Comparison of ENCODE assay signal across 18 mouse cellular contexts in genomic region chr16:41417363-41417762, GRCm38 (mm10).
DNase-seq lines count a peak whose midpoint lies in the region; ATAC-seq and TF ChIP-seq lines count a peak whose summit lies in the region.
"Had no signal": no experiment of that assay in that cellular context is flagged by ENCODE, and none has a peak within 500 bp of the region (broad histone marks: within the 10 kb centered on the region; RNA-seq: fewer than 3 reads in every experiment).

No protein-coding gene starts in this region.

- no peaks in the 10 kb centered on the region for H3K4me1 ChIP-seq in forebrain, embryonic 14.5 days (ENCODE audit: control insufficient read depth, insufficient read depth, low read length)
- H3K4me1 ChIP-seq in forebrain, embryonic 16.5 days (replicated peaks; ENCODE audit: control insufficient read depth, insufficient read depth, low read length) = no peaks in the 10 kb centered on the region; the same call in 1 of the 2 replicates
- no peaks in the 10 kb centered on the region for H3K4me1 ChIP-seq in cortical plate, adult 2 months (ENCODE audit: control insufficient read depth, insufficient read depth, low read length)
- H3K4me1 ChIP-seq: heart, embryonic 13.5 days; lung, embryonic 15.5 days; neural tube, embryonic 12.5 days; stomach, embryonic 15.5 days had no signal

- no peak overlapping the region for H3K4me3 ChIP-seq in forebrain, embryonic 14.5 days (ENCODE audit: low read depth, low read length)
- no peak overlapping the region for H3K4me3 ChIP-seq in forebrain, embryonic 16.5 days (replicated peaks; ENCODE audit: low read length)
- H3K4me3 ChIP-seq in left cerebral cortex, adult 2 months = no peak overlapping the region
- H3K4me3 ChIP-seq in cortical plate, adult 2 months (ENCODE audit: insufficient read depth, low read length) = no peak overlapping the region
- H3K4me3 ChIP-seq: heart, embryonic 13.5 days; lung, embryonic 15.5 days; neural tube, embryonic 12.5 days; stomach, embryonic 15.5 days had no signal

- H3K27me3 ChIP-seq in forebrain, embryonic 14.5 days (replicated peaks; ENCODE audit: control insufficient read depth, insufficient read depth, low read length) = no peaks in the 10 kb centered on the region
- H3K27me3 ChIP-seq in forebrain, embryonic 16.5 days (replicated peaks; ENCODE audit: control insufficient read depth, insufficient read depth, low read length) = no peaks in the 10 kb centered on the region
- H3K27me3 ChIP-seq: heart, embryonic 13.5 days; lung, embryonic 15.5 days; neural tube, embryonic 12.5 days; stomach, embryonic 15.5 days had no signal

- no peaks in the 10 kb centered on the region for H3K36me3 ChIP-seq in forebrain, embryonic 14.5 days (ENCODE audit: control insufficient read depth, insufficient read depth, low read length)
- H3K36me3 ChIP-seq in forebrain, embryonic 16.5 days (ENCODE audit: control insufficient read depth, insufficient read depth) = no peaks in the 10 kb centered on the region
- H3K36me3 ChIP-seq: heart, embryonic 13.5 days; lung, embryonic 15.5 days; neural tube, embryonic 12.5 days; stomach, embryonic 15.5 days had no signal

- H3K9me3 ChIP-seq in forebrain, embryonic 14.5 days (replicated peaks; ENCODE audit: control insufficient read depth, low read length) = no peaks in the 10 kb centered on the region
- H3K9me3 ChIP-seq in forebrain, embryonic 16.5 days (ENCODE audit: control insufficient read depth, low read length) = no peaks in the 10 kb centered on the region
- H3K9me3 ChIP-seq: heart, embryonic 13.5 days; lung, embryonic 15.5 days; neural tube, embryonic 12.5 days; stomach, embryonic 15.5 days had no signal

- peak; percentile 45 for DNase-seq in forebrain, embryonic 14.5 days (ENCODE audit: low spot score)
- DNase-seq in left cerebral cortex, adult 2 months (ENCODE audit: extremely low spot score in 1 of 2, low spot score in 2 of 2) = no peak
- no peak for DNase-seq in left cerebral cortex, postnatal 36 days (ENCODE audit: low spot score in 2 of 2)
- peak; percentile 1 for DNase-seq in cerebellum, adult 11 months
- DNase-seq in kidney, postnatal 36 days = no peak
- DNase-seq: kidney, postnatal 10 days; layer of hippocampus, adult 9-11 months; thymus, postnatal 14 days had no signal

- ATAC-seq in forebrain, embryonic 14.5 days = no peak
- ATAC-seq in forebrain, embryonic 16.5 days = no peak
- ATAC-seq: inflammation-experienced regulatory T-cells, adult 6 months; midbrain, embryonic 16.5 days; Patski had no signal

- TF ChIP-seq POLR2A in cortical plate, adult 2 months (IDR thresholded peaks at IDR 0.05; ENCODE audit: extremely low read depth, insufficient read depth, low read length) = no peak

- intact Hi-C loops in left cerebral cortex, adult 2 months (cut with DNase I) = no loop called here
- intact Hi-C loops in left cerebral cortex, postnatal 36 days (cut with DNase I) = loop anchor here (10.0 kb wide), 1 partner anchor 153 kb away; no protein-coding TSS in a partner anchor

- H3K4me2 ChIP-seq in forebrain, embryonic 14.5 days (ENCODE audit: low read length) = no peak overlapping the region
- H3K4me2 ChIP-seq in forebrain, embryonic 16.5 days (ENCODE audit: low read length) = no peak overlapping the region
- H3K4me2 ChIP-seq: heart, embryonic 13.5 days; liver, embryonic 11.5 days; lung, embryonic 15.5 days; neural tube, embryonic 12.5 days; stomach, embryonic 15.5 days had no signal

- TF ChIP-seq CTCF in left cerebral cortex, adult 2 months (IDR thresholded peaks at IDR 0.05) = peak; percentile 54
- TF ChIP-seq CTCF in cortical plate, adult 2 months (IDR thresholded peaks at IDR 0.05; ENCODE audit: extremely low read depth, insufficient read depth, low read length) = peak; percentile 37; the same call in 1 of the 2 replicates

- 78% methylated on average over 5 of the region's 5 CpGs for WGBS in forebrain, embryonic 14.5 days
- 67% methylated on average over 5 of the region's 5 CpGs for WGBS in forebrain, embryonic 16.5 days

- no peak overlapping the region for H3K27ac ChIP-seq in forebrain, embryonic 14.5 days (ENCODE audit: low read depth, low read length)
- H3K27ac ChIP-seq in forebrain, embryonic 16.5 days (ENCODE audit: low read length) = no peak overlapping the region
- no peak overlapping the region for H3K27ac ChIP-seq in left cerebral cortex, adult 2 months
- no peak overlapping the region for H3K27ac ChIP-seq in cortical plate, adult 2 months (ENCODE audit: insufficient read depth, low read length)
- H3K27ac ChIP-seq: heart, embryonic 13.5 days; lung, embryonic 15.5 days; neural tube, embryonic 12.5 days; stomach, embryonic 15.5 days had no signal

- H3K9ac ChIP-seq in forebrain, embryonic 14.5 days (ENCODE audit: low read length) = no peak overlapping the region
- no peak overlapping the region for H3K9ac ChIP-seq in forebrain, embryonic 16.5 days (replicated peaks; ENCODE audit: low read depth, low read length)
- H3K9ac ChIP-seq: heart, embryonic 13.5 days; lung, embryonic 15.5 days; neural tube, embryonic 12.5 days; stomach, embryonic 15.5 days had no signal

Comparison
In these comparisons a context has a peak if more than half of its experiments do, and no peak if none do; other contexts are left out.
1. DNase-seq: peak in forebrain, embryonic 14.5 days (single experiment) and cerebellum, adult 11 months (single experiment); none in left cerebral cortex, adult 2 months (0 of 2), left cerebral cortex, postnatal 36 days (0 of 2) and kidney, postnatal 36 days (0 of 2).